Comparison of ENCODE assay signal across 25 mouse cellular contexts in the genomic region with DNA sequence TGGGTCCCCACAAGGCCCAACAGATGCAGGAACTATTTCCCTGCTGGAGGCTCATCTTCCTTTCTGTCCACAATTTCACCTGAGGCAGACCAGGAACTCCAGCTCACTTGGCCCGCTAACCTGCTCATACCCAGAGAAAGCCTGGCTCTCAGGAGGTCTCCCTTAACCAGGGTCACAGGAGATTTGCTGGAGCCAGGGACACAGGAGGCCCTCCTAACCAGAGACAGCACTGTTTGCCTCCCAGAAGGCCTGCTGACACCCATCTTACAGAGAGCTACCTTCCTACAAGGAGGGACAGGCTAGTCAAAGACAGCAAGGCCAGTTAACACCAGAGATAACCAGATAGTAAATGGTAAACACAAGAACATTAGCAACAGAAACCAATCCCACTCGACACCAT. TPM values are rescaled to one million over a fixed set of nuclear protein-coding genes. Genes with fewer than 3 reads are reported as not detected.
"Had no signal": no experiment of that assay in that cellular context is flagged by ENCODE, and none has a peak within 500 bp of the region (broad histone marks: within the 10 kb centered on the region; RNA-seq: fewer than 3 reads in every experiment).

No protein-coding gene starts in this region.

- H3K27ac ChIP-seq: liver, embryonic 12.5 days; liver, embryonic 14.5 days; midbrain, embryonic 10.5 days; midbrain, embryonic 13.5 days; neural tube, embryonic 13.5 days; neural tube, embryonic 15.5 days; stomach, embryonic 15.5 days; stomach, postnatal 0 days had no signal

- H3K9me3 ChIP-seq: liver, embryonic 12.5 days; midbrain, embryonic 10.5 days; midbrain, embryonic 13.5 days; neural tube, embryonic 13.5 days; neural tube, embryonic 15.5 days; stomach, embryonic 15.5 days had no signal

- H3K27me3 ChIP-seq: liver, embryonic 12.5 days; neural tube, embryonic 13.5 days; neural tube, embryonic 15.5 days; stomach, embryonic 15.5 days had no signal

- H3K4me3 ChIP-seq: liver, embryonic 12.5 days; midbrain, embryonic 10.5 days; midbrain, embryonic 13.5 days; myocyte; neural tube, embryonic 13.5 days; neural tube, embryonic 15.5 days; stomach, embryonic 15.5 days had no signal

- H3K36me3 ChIP-seq: liver, embryonic 12.5 days; midbrain, embryonic 10.5 days; midbrain, embryonic 13.5 days; neural tube, embryonic 13.5 days; neural tube, embryonic 15.5 days; stomach, embryonic 15.5 days had no signal

- H3K4me1 ChIP-seq: midbrain, embryonic 10.5 days; stomach, embryonic 15.5 days had no signal

- DNase-seq: lung, adult 18-20 months; lung, embryonic 14.5 days; lung, postnatal 10 days; lung, postnatal 4 days; retina, postnatal 1 day; right cerebral cortex, adult 18-20 months; right cerebral cortex, postnatal 14 days; thymus, adult 2 months; thymus, postnatal 14 days; thymus, postnatal 36 days had no signal

RNA-seq across cellular contexts. Expression of a gene that starts 29.4 kb away (rescaled TPM):
- polyA plus RNA-seq: liver, embryonic 12.5 days; midbrain, embryonic 10.5 days; midbrain, embryonic 13.5 days; midbrain, embryonic 16.5 days; myocyte; neural tube, embryonic 11.5 days; neural tube, embryonic 13.5 days; neural tube, embryonic 15.5 days; testis, adult 2 months had no signal

RNA-seq across cellular contexts. Expression of a gene that starts 31.8 kb away (rescaled TPM):
- polyA plus RNA-seq: liver, embryonic 12.5 days; lung, embryonic 14.5 days; midbrain, embryonic 10.5 days; midbrain, embryonic 13.5 days; midbrain, embryonic 16.5 days; myocyte; neural tube, embryonic 13.5 days; neural tube, embryonic 15.5 days; testis, adult 2 months had no signal

RNA-seq across cellular contexts. Expression of a gene that starts 31.9 kb away (rescaled TPM):
- total RNA-seq: megakaryocyte-erythroid progenitor cell, adult 5-6 weeks had no signal
- polyA plus RNA-seq: liver, embryonic 12.5 days; liver, embryonic 14.5 days; liver, embryonic 16.5 days; lung, embryonic 14.5 days; lung, embryonic 16.5 days; midbrain, embryonic 10.5 days; midbrain, embryonic 13.5 days; midbrain, embryonic 16.5 days; myocyte; neural tube, embryonic 11.5 days; neural tube, embryonic 13.5 days; neural tube, embryonic 15.5 days; stomach, embryonic 15.5 days; stomach, postnatal 0 days; testis, adult 2 months; thymus, adult 2 months had no signal

RNA-seq across cellular contexts. Expression of a gene that starts 33.0 kb away (rescaled TPM):
- polyA plus RNA-seq: myocyte had no signal
